Mouse (Mus musculus): ENCODE measurements at regions not wholly inside any gene's neighbourhood (a gene's known extent, or its start where the extent isn't known, plus 50 kb on each side); places are given as distances from the start of the nearest gene placed in this dataset.

DNA sequence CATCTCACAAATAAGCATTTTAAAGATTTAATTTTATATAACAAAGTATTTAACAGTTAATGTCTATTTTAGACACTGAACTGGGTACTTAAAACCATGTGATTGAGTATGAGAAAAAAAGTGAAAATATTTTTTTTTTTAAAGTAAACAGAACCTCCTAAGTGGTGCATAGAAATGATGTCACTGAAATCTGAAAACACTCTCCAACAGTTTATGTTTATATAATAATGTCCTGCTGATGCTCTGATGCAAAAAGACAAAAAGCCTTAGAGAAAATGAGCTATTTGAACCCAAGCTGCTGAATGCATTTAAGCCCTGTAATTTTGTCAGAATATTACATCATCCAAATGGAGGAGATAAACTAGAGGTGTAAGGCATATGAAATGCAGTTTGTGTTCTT, 3447.1 kb downstream of the 9330182O14Rik start:
- ATAC-seq (ENCODE audit: extremely low read depth, insufficient number of reproducible peaks, low FRiP score, poor library complexity, severe bottlenecking): no peak
- Histone ChIP-seq H3K4me1 (ENCODE audit: insufficient read depth, low read depth, low read length) (no peaks in the 10 kb centered on the region), H3K36me3 (replicated peaks) (no peaks in the 10 kb centered on the region), H3K4me3 (ENCODE audit: low read depth, low read length) (no peak overlapping the region), H3K9me3 (replicated peaks) (no peaks in the 10 kb centered on the region), H3K27me3 (ENCODE audit: insufficient read depth, low read length) (peaks cover 5% of the 10 kb centered on the region; the same call in 1 of the 2 replicates)
- no peak for DNase-seq (ENCODE audit: low spot score)
- TF ChIP-seq GATA2 (IDR thresholded peaks at IDR 0.05; ENCODE audit: borderline replicate concordance, low read depth, low read length): no peak
- no peak for TF ChIP-seq CTCF (IDR thresholded peaks at IDR 0.05; ENCODE audit: low read depth, low read length)
- no peak for TF ChIP-seq POLR2AphosphoS5 (IDR thresholded peaks at IDR 0.05; ENCODE audit: insufficient replicate concordance, low read depth, low read length)
- TF ChIP-seq TAL1 (conservative IDR thresholded peaks at IDR 0.05; ENCODE audit: low read depth, low read length): no peak

DNA sequence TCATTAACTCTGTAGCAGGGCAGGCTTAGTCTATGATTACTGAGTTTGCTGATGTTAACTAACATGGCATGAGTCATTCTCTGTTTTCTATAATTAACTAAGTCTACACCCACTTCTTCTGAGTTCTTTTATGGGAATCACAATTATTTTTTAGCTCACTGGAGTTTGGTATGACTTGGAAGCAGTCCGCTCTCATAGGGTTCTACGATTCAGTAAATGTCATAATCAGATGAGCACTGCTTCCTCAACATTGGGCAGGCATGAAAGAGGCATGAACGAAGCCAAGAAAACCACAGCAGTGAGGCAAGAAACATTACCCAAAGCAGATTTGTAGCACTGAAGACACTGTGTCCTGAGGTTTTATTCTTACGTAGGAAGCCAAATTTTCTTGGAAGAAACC, 3451.6 kb downstream of the 9330182O14Rik start:
- DNase-seq (ENCODE audit: low spot score) (no peak), ATAC-seq (ENCODE audit: extremely low read depth, insufficient number of reproducible peaks, low FRiP score, poor library complexity, severe bottlenecking) (no peak)
- Histone ChIP-seq H3K9me3 (replicated peaks) (no peaks in the 10 kb centered on the region), H3K27me3 (ENCODE audit: insufficient read depth, low read length) (peaks cover 8% of the 10 kb centered on the region; the same call in 1 of the 2 replicates), H3K36me3 (replicated peaks) (no peaks in the 10 kb centered on the region), H3K4me1 (ENCODE audit: insufficient read depth, low read depth, low read length) (no peaks in the 10 kb centered on the region), H3K4me3 (ENCODE audit: low read depth, low read length) (no peak overlapping the region)
- TF ChIP-seq TAL1 (conservative IDR thresholded peaks at IDR 0.05; ENCODE audit: low read depth, low read length) (no peak), POLR2AphosphoS5 (IDR thresholded peaks at IDR 0.05; ENCODE audit: insufficient replicate concordance, low read depth, low read length) (no peak), CTCF (IDR thresholded peaks at IDR 0.05; ENCODE audit: low read depth, low read length) (no peak), GATA2 (IDR thresholded peaks at IDR 0.05; ENCODE audit: borderline replicate concordance, low read depth, low read length) (no peak), GATA1 (IDR thresholded peaks at IDR 0.05; ENCODE audit: borderline replicate concordance, low read length) (no peak)

DNA sequence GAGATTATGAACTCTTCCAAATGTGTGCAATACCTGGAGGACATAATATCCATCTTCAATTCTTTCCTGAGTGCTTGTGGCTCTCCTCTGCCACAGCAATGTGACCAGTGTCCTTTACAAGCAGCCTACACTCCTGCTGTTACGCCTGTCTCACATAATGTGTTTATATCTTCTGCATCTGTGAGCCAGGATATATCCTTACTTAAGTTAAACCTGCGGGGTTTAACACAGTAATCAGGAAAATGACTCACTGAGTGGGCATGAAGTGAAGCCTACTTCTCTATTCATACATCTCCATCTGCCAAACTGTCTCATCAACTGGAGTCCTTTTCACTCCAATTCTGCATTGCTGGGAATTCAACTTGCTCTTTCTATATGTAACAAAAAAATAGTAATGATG, 3453.9 kb downstream of the 9330182O14Rik start:
- ATAC-seq (ENCODE audit: extremely low read depth, insufficient number of reproducible peaks, low FRiP score, poor library complexity, severe bottlenecking): no peak
- no peaks in the 10 kb centered on the region for H3K9me3 ChIP-seq (replicated peaks)
- peaks cover 8% of the 10 kb centered on the region; the same call in 1 of the 2 replicates for H3K27me3 ChIP-seq (ENCODE audit: insufficient read depth, low read length)
- DNase-seq (ENCODE audit: low spot score): no peak
- TF ChIP-seq POLR2AphosphoS5 (IDR thresholded peaks at IDR 0.05; ENCODE audit: insufficient replicate concordance, low read depth, low read length): no peak
- no peak for TF ChIP-seq CTCF (IDR thresholded peaks at IDR 0.05; ENCODE audit: low read depth, low read length)
- H3K4me1 ChIP-seq (ENCODE audit: insufficient read depth, low read depth, low read length): no peaks in the 10 kb centered on the region
- no peaks in the 10 kb centered on the region for H3K36me3 ChIP-seq (replicated peaks)
- H3K4me3 ChIP-seq (ENCODE audit: low read depth, low read length): no peak overlapping the region

DNA sequence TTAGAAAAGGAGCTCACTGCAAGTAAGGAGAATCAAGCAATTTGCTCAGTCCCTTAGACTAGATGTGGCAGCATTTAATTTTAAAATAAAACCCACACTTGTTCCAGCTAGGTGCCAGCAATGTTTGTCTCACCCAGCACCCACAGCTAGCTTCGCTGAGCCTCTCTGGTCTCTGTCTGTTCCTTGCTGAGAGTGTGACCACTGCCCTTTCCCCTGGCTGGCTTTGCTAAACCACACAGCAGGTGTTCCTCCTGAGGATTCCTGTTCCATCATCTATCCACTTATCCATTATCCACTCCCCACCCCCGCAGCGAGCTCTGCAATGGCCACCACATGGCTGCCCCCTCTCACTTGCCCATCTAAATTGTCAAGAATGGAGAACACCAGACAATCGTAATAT, 3473.5 kb downstream of the 9330182O14Rik start:
- Histone ChIP-seq H3K4me1 (ENCODE audit: insufficient read depth, low read depth, low read length) (no peaks in the 10 kb centered on the region), H3K9me3 (replicated peaks) (no peaks in the 10 kb centered on the region), H3K36me3 (replicated peaks) (no peaks in the 10 kb centered on the region), H3K27me3 (ENCODE audit: insufficient read depth, low read length) (peaks cover 6% of the 10 kb centered on the region), H3K4me3 (ENCODE audit: low read depth, low read length) (no peak overlapping the region)
- ATAC-seq (ENCODE audit: extremely low read depth, insufficient number of reproducible peaks, low FRiP score, poor library complexity, severe bottlenecking) (no peak), DNase-seq (ENCODE audit: low spot score) (no peak)
- TF ChIP-seq GATA1 (IDR thresholded peaks at IDR 0.05; ENCODE audit: borderline replicate concordance, low read length) (no peak), CTCF (IDR thresholded peaks at IDR 0.05; ENCODE audit: low read depth, low read length) (no peak), TAL1 (conservative IDR thresholded peaks at IDR 0.05; ENCODE audit: low read depth, low read length) (no peak), GATA2 (IDR thresholded peaks at IDR 0.05; ENCODE audit: borderline replicate concordance, low read depth, low read length) (no peak)

DNA sequence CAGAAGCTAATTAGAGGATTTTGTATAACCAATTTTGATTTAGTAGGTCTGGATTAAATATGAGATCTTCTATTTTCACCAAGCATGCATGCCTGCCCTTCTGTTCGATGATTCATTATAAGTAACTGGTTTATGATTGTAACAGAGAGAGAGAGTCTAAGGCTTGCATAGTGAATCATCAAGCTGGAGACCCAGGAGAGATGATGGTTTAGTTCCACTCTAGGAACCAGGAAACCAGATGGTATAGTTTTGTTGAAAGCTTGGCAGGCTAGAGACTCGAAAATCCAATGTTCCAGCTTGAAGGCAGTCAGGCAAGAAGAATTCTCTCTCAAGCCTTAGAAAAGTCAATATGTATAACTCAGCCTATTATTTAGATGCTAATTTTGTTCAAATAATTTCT, 3475.7 kb downstream of the 9330182O14Rik start:
- Histone ChIP-seq H3K9me3 (replicated peaks) (no peaks in the 10 kb centered on the region), H3K27me3 (ENCODE audit: insufficient read depth, low read length) (peaks cover 10% of the 10 kb centered on the region), H3K36me3 (replicated peaks) (no peaks in the 10 kb centered on the region), H3K4me3 (ENCODE audit: low read depth, low read length) (no peak overlapping the region), H3K4me1 (ENCODE audit: insufficient read depth, low read depth, low read length) (no peaks in the 10 kb centered on the region)
- TF ChIP-seq GATA1 (IDR thresholded peaks at IDR 0.05; ENCODE audit: borderline replicate concordance, low read length) (no peak), POLR2AphosphoS5 (IDR thresholded peaks at IDR 0.05; ENCODE audit: insufficient replicate concordance, low read depth, low read length) (no peak), CTCF (IDR thresholded peaks at IDR 0.05; ENCODE audit: low read depth, low read length) (no peak), TAL1 (conservative IDR thresholded peaks at IDR 0.05; ENCODE audit: low read depth, low read length) (no peak), GATA2 (IDR thresholded peaks at IDR 0.05; ENCODE audit: borderline replicate concordance, low read depth, low read length) (no peak)
- DNase-seq (ENCODE audit: low spot score): no peak
- no peak for ATAC-seq (ENCODE audit: extremely low read depth, insufficient number of reproducible peaks, low FRiP score, poor library complexity, severe bottlenecking)

DNA sequence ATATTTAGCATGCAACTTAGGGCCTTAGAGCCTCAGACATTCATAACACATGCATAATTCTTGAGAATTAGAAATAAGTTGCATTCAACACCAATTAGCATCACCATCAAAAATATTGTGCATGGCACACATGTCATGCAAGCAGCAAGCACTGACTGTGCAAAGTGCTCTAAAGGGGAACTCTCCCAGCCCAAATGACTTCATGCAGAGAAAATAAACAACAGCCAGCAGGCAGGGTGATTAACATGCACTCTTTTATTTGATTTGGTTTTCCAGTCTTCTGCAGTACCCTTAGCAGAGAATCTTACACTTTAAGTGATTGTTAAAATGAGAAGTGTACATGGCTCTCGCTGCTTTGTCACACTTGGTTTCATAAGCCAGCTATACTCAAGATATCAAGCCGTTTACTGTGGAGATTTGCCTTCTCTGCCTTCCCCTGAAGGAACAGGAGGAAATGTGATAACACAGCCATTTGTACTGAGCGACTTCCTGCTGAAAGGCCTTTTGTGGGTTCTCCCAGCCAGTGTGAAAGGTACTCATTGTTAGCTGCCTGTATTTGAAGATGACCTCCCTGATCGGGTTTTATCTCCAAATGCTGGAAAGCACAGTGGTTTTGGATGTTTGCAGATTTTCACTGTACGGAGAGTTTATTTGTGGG, 3480.0 kb downstream of the 9330182O14Rik start:
- TF ChIP-seq CTCF (IDR thresholded peaks at IDR 0.05; ENCODE audit: low read depth, low read length) (no peak), TAL1 (conservative IDR thresholded peaks at IDR 0.05; ENCODE audit: low read depth, low read length) (no peak), GATA2 (IDR thresholded peaks at IDR 0.05; ENCODE audit: borderline replicate concordance, low read depth, low read length) (no peak), GATA1 (IDR thresholded peaks at IDR 0.05; ENCODE audit: borderline replicate concordance, low read length) (no peak), POLR2AphosphoS5 (IDR thresholded peaks at IDR 0.05; ENCODE audit: insufficient replicate concordance, low read depth, low read length) (no peak)
- no peak for ATAC-seq (ENCODE audit: extremely low read depth, insufficient number of reproducible peaks, low FRiP score, poor library complexity, severe bottlenecking)

More for the DNA sequence above, 3480.0 kb downstream of the 9330182O14Rik start:
- no peaks in the 10 kb centered on the region for H3K36me3 ChIP-seq (replicated peaks)
- no peaks in the 10 kb centered on the region for H3K9me3 ChIP-seq (replicated peaks)
- H3K4me3 ChIP-seq (ENCODE audit: low read depth, low read length): no peak overlapping the region
- no peak for DNase-seq (ENCODE audit: low spot score)
- H3K27me3 ChIP-seq (ENCODE audit: insufficient read depth, low read length): peaks cover 7% of the 10 kb centered on the region; the same call in 1 of the 2 replicates
- H3K4me1 ChIP-seq (ENCODE audit: insufficient read depth, low read depth, low read length): no peaks in the 10 kb centered on the region
